Mouse (Mus musculus) layer of hippocampus, postnatal 14 days (tissue): ENCODE measurements around the gene Nudc. TPM values are rescaled to one million over a fixed set of nuclear protein-coding genes. Genes with fewer than 3 reads are reported as not detected.

ENCODE experiments used
- DNase-seq, 2 experiments: peaks; one replicate each; pipeline ENCODE4 v3.0.0; 2021 to 2022; ENCODE audit warnings: low spot score in 2 of 2, mixed read lengths in 1 of 2
- long read RNA-seq, 2 experiments: library from polyadenylated mRNA; stranded (forward); transcript quantifications; one replicate each; pipeline ENCODE4 v2.0.0; 2021
- total RNA-seq, 2 experiments: library from RNA; stranded (reverse); gene quantifications; 2 replicates each; pipeline ENCODE4 v1.2.3; 2021

The Nudc gene
- 100 to 1,000 TPM; 101 to 113 TPM for total RNA-seq
- long read RNA-seq, experiment 1, transcript Nudc-201 (8 exons, 1,316 nt): major isoform, 204 of 232 reads
- long read RNA-seq, experiment 1, partial matches to known transcripts: 24 of 232 reads
- long read RNA-seq, experiment 1, other reads (novel, unspliced or antisense): 4 of 232 reads
- long read RNA-seq, experiment 2, transcript Nudc-201 (8 exons, 1,316 nt): major isoform, 262 of 313 reads
- long read RNA-seq, experiment 2, partial matches to known transcripts: 49 of 313 reads
- long read RNA-seq, experiment 2, other reads (novel, unspliced or antisense): 2 of 313 reads

GRCm38 (mm10) chr4:133545272-133546231, at the start of gene Nudc:
Gene Nudc (minus strand): TSS chr4:133545996.
- DNase-seq: peak; percentile 93 to 97

DNA sequence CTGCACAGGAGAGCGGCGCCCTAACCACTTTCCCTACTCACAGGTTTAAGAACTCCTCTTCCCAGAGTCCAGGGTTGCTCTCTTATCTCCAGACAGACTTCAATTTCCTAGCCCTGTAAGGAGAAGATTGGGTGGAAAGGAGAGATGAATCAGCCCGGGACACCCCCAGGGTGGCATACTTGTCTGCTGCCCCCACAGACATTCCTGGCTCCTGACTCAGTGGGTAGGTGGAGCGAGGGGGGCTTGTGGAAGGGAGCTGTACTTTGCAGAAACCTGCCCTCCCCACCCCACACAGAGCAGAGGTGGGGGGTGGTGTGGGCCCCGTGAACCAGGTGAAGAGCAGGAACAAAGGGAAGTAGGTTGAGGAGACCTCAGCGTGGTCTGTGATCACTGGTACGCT, 49.7 kb upstream of the Nudc start:
- no peak for DNase-seq

DNA sequence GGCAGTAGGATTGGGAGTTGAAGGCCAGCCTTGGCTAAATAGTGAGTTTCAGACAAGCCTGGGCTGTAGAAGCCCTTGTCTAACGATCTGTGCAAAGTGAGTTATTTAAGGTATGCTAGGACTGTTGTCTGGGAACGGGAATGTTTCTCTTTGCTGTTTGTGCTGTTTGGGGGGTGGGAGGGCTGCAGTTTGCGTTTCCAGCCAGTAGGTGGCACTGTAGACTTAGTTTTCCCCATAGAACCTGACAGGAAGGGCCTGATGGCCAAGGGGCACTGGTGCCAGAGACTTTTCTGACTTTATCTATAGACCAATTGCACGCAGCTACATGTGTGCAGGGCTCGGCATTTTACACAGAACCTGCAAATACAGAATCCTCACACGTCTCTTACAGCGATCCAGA, 46.8 kb upstream of the Nudc start:
- peak; percentile 66 to 67 for DNase-seq

- peak; percentile 71 to 86 for DNase-seq
These were observed 38.5 kb upstream of the Nudc start, which contains the start of gene Gpn2 for GRCm38 (mm10) chr4:133584059-133584951. Gene Gpn2 (plus strand): TSS chr4:133584362.

DNA sequence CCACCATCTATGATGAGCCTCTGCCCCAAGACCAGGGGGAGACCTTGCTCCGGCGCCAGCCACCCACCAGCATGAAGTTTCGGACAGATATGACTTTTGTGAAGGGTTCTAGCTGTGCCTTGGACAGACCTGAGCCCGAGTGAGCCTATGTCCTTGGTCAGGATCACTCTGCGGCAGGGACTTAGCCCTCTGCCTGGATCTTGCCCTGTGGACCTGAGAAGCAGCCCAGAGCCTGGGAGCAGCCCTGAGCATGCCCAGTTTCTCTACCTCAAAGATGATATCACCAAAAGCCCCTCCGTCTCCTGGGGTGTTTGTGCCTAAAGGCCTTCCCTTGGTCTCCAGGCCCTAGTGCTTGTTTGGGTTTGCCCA, 37.9 kb upstream of the Nudc start:
- no peak for DNase-seq

GRCm38 (mm10) chr4:133577983-133578382, 32.2 kb upstream of the Nudc start:
- DNase-seq: no peak

GRCm38 (mm10) chr4:133574843-133575202, 29.0 kb upstream of the Nudc start:
- no peak for DNase-seq

- DNase-seq: peak; percentile 89 to 94
These were observed 28.5 kb upstream of the Nudc start, which contains the start of gene Gpatch3 for GRCm38 (mm10) chr4:133574070-133574842. Gene Gpatch3 (plus strand): TSS chr4:133574745.

GRCm38 (mm10) chr4:133570066-133570466, 24.3 kb upstream of the Nudc start:
- DNase-seq: no peak

GRCm38 (mm10) chr4:133569291-133570065, 23.7 kb upstream of the Nudc start:
- no peak for DNase-seq

DNA sequence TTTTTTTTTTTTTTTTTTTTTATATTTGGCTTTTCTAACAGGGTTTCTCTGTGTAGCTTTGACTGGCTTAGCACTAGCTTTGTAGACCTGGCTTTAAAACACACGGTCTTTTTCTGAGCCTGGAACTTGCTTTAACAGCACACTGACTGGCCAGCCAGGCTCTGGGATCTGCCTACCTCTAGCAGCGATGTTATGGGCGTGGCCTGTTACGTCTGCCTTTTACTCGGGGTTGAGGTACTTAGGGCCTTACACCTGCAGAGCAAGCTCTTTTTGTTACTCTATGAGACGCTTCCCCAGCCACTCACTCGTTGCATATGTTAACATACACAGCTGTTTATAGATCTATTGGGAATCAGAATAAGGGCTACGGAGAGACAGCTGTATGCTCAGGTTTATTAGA, 21.5 kb upstream of the Nudc start:
- no peak for DNase-seq

DNA sequence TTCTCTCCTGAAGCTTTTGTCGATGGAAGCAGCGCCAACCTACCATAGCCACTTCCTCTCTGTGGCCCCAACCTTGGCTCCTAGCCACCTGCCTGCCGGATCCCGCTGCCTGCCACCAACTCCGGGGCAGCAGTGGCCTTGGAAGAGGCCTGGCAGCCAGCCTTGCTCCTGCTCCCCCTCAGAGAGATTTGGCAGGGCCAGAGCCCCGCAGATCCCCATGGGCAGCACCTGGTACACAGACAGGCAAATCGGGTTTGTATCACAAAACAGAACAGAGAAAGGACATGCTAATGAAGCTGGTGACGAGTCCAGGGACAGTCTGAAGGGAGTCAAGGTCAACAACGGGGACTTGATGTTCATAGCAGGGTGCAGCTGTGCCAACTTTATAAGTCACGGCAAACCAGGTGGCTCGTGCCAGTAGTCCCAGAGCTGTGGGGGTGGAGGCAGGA, 17.4 kb upstream of the Nudc start:
- DNase-seq: peak in 1 of 2 experiments; percentile 16

GRCm38 (mm10) chr4:133561622-133562021, 15.8 kb upstream of the Nudc start:
- no peak for DNase-seq

GRCm38 (mm10) chr4:133559846-133560245, 14.1 kb upstream of the Nudc start:
- DNase-seq: no peak

DNA sequence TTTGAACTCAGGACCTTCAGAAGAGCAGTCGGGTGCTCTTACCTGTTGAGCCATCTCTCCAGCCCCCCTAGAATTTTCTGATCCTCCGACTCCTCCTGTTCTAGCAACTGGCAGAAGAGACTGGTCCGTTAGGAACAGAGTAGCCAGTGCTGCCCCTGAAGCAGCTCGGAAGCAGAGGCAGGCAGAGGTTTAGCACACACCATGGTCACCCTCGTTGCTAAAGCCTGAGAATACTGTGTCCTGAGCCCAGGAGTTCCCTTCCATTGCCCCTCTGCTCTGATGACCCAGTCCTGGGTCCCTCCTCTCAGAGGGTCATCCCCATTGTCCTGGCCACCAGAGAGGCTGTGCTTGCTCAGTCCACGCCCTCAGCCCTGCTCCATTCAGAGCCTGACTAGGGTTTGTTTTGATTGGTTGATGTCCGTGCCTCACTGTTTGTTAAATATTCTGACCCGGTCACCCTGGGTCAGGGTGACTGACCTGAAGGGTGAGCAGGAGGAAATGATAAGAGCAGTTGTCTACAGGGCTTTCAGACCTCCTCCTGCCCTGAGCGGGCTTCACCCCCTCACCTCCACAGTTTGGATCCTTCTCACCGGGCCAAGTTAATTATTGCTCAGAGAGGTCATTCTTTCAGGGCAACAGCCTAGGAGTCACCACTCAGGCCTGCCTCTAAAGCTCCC, 11.4 kb upstream of the Nudc start:
- DNase-seq: no peak

DNA sequence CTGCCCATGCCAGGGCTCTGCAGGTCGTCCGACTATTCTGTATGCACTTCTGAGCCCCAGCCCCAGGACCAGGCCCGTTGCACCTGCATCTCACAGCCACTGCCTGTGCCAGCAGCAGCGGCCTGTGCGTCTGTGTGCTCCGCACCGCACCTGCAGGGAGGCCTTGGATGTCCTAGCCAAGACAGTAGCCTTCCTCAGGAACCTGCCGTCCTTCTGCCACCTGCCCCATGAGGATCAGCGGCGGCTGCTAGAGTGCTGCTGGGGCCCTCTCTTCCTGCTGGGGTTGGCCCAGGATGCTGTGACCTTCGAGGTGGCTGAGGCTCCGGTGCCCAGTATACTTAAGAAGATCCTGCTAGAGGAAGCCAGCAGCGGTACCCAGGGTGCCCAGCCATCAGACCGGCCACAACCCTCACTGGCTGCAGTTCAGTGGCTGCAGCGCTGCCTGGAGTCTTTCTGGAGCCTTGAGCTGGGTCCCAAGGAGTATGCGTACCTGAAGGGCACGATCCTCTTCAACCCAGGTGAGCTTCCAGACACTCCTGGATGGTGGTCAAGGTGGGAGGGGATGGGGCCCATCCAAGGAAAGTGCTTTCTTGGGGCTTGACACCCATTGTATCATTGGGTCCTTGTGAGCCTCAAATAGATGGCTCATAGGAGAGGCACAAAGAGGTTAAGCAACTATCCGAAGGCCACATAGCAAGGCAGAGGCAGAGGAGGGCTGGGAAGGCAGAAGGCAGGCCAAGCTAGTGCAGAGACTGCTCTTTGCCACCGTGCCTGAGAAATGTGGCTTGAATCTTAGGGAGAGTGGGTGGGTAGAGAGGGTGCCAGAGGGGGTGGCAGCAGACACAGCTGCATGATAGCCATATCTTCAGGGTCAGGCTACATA, 7.9 kb upstream of the Nudc start:
- DNase-seq: no peak

GRCm38 (mm10) chr4:133552768-133553447, 7.1 kb upstream of the Nudc start, which contains the start of gene Nr0b2:
Gene Nr0b2 (plus strand): TSS chr4:133553376.
- no peak for DNase-seq
